Mouse (Mus musculus) adrenal gland, postnatal 14 days (tissue): Measurements from ENCODE around the gene Rasgef1b. TPM values are rescaled to one million over a fixed set of nuclear protein-coding genes. Genes with fewer than 3 reads are reported as not detected.

Experiments used
- DNase-seq: peaks from one replicate; pipeline ENCODE4 v3.0.0; 2021; ENCODE audit warnings: mixed read lengths
- total RNA-seq: library from RNA; stranded (reverse); gene quantifications from 2 replicates; pipeline ENCODE4 v1.2.3, GENCODE M21; 2021

The Rasgef1b gene
- total RNA-seq, 1 experiment from 2014 or later, result 14.3 TPM

- no peak for DNase-seq
Measured at GRCm38 (mm10) chr5:99445242-99445641, 283.6 kb downstream of the Rasgef1b start.

- no peak for DNase-seq
Measured at GRCm38 (mm10) chr5:99444777-99445176, 284.1 kb downstream of the Rasgef1b start.

GRCm38 (mm10) chr5:99440109-99440508, 288.8 kb downstream of the Rasgef1b start:
- no peak for DNase-seq

GRCm38 (mm10) chr5:99438526-99438925, 290.3 kb downstream of the Rasgef1b start:
- no peak for DNase-seq

GRCm38 (mm10) chr5:99434226-99434625, 294.6 kb downstream of the Rasgef1b start:
- DNase-seq, result no peak

- DNase-seq, result peak; percentile 74
Measured at GRCm38 (mm10) chr5:99432471-99432870, 296.4 kb downstream of the Rasgef1b start.

GRCm38 (mm10) chr5:99429273-99429672, 299.6 kb downstream of the Rasgef1b start:
- no peak for DNase-seq

- DNase-seq, result no peak
Measured at GRCm38 (mm10) chr5:99428648-99429047, 300.2 kb downstream of the Rasgef1b start.

GRCm38 (mm10) chr5:99423271-99423670, 305.6 kb downstream of the Rasgef1b start:
- DNase-seq, result no peak

- DNase-seq, result no peak
Measured at GRCm38 (mm10) chr5:99422856-99423255, 306.0 kb downstream of the Rasgef1b start.

- DNase-seq, result no peak
Measured at GRCm38 (mm10) chr5:99422092-99422491, 306.8 kb downstream of the Rasgef1b start.

GRCm38 (mm10) chr5:99419872-99420271, 309.0 kb downstream of the Rasgef1b start:
- DNase-seq, result no peak

- no peak for DNase-seq
Measured at GRCm38 (mm10) chr5:99416902-99417301, 312.0 kb downstream of the Rasgef1b start.

GRCm38 (mm10) chr5:99415676-99416075, 313.2 kb downstream of the Rasgef1b start:
- peak; percentile 17 for DNase-seq

GRCm38 (mm10) chr5:99415049-99415448, 313.8 kb downstream of the Rasgef1b start:
- no peak for DNase-seq

- no peak for DNase-seq
Measured at GRCm38 (mm10) chr5:99414293-99414692, 314.6 kb downstream of the Rasgef1b start.

- no peak for DNase-seq
Measured at GRCm38 (mm10) chr5:99413851-99414250, 315.0 kb downstream of the Rasgef1b start.

GRCm38 (mm10) chr5:99413391-99413790, 315.5 kb downstream of the Rasgef1b start:
- no peak for DNase-seq

- no peak for DNase-seq
Measured at GRCm38 (mm10) chr5:99404403-99405170, 324.3 kb downstream of the Rasgef1b start.

GRCm38 (mm10) chr5:99403325-99403724, 325.5 kb downstream of the Rasgef1b start:
- DNase-seq, result no peak

GRCm38 (mm10) chr5:99402784-99403183, 326.1 kb downstream of the Rasgef1b start:
- DNase-seq, result no peak

- DNase-seq, result no peak
Measured at GRCm38 (mm10) chr5:99402297-99402696, 326.6 kb downstream of the Rasgef1b start.

- DNase-seq, result no peak
Measured at GRCm38 (mm10) chr5:99399855-99400626, 328.8 kb downstream of the Rasgef1b start.
